Mouse (Mus musculus): ENCODE data around the gene Epgn. TPM values are rescaled to one million over a fixed set of nuclear protein-coding genes. Genes with fewer than 3 reads are reported as not detected.

Epgn gene
- total RNA-seq, 2 experiments from 2014 or later: 0.28 to 0.59 TPM

Other genes starting within 250 kb of the Epgn start
- gene Cxcl3, start 241.4 kb upstream of the Epgn start, total RNA-seq (2021): not detected
- not detected for gene Cxcl15, start 232.9 kb upstream of the Epgn start, total RNA-seq (2021)
- gene Cxcl1, start 136.2 kb upstream of the Epgn start, total RNA-seq (2021): under 1 TPM in 1 of 2 experiments, not detected in 1; 0.24 TPM
- gene Cxcl2, start 123.6 kb upstream of the Epgn start, total RNA-seq (2021): not detected
- gene Mthfd2l, start 96.3 kb upstream of the Epgn start, total RNA-seq (2021): 1 to 10 TPM; 6.5 to 8.8 TPM
- gene Ereg, start 47.2 kb downstream of the Epgn start, total RNA-seq (2021): not detected
- not detected for gene Areg, start 112.1 kb downstream of the Epgn start, total RNA-seq (2021)